Mouse (Mus musculus): ENCODE data around the gene Gm10058. TPM values are rescaled to one million over a fixed set of nuclear protein-coding genes. Genes with fewer than 3 reads are reported as not detected.

Gene Gm10058
- polyA plus RNA-seq (2014; fragmentation: Illumina TruSeq; extraction: RNeasy Lipid Tissue Mini Kit (QIAGEN cat#74804); ENCODE audit: low read depth, low replicate concordance), result not detected

GRCm38 (mm10) chrX:27946785-27947184 is at the start of gene Gm10058:
Gene Gm10058 (minus strand): TSS chrX:27946885.

Measured in heart, adult 10 weeks (tissue).